Mouse (Mus musculus) heart, adult 11 months (tissue): Measurements from ENCODE around the gene Ampd2.

Experiments
- DNase-seq: peaks from one replicate; pipeline ENCODE4 v3.0.0; 2022

Gene Ampd2

GRCm38 (mm10) chr3:108094976-108095760 is 8.7 kb upstream of the Ampd2 start:
- no peak for DNase-seq

GRCm38 (mm10) chr3:108094146-108094545 is 7.7 kb upstream of the Ampd2 start:
- no peak for DNase-seq

GRCm38 (mm10) chr3:108093306-108093705 is 6.9 kb upstream of the Ampd2 start:
- no peak for DNase-seq

GRCm38 (mm10) chr3:108092536-108093115 is 6.2 kb upstream of the Ampd2 start, which contains the start of gene Gnat2:
TSS of gene Gnat2 (plus strand) at chr3:108092789.
- DNase-seq, result no peak

- DNase-seq, result no peak
Measured at GRCm38 (mm10) chr3:108092030-108092429, 5.6 kb upstream of the Ampd2 start.

GRCm38 (mm10) chr3:108090561-108090960 is 4.1 kb upstream of the Ampd2 start:
- no peak for DNase-seq

- DNase-seq, result no peak
Measured at GRCm38 (mm10) chr3:108089916-108090315, 3.5 kb upstream of the Ampd2 start.

GRCm38 (mm10) chr3:108088842-108089380 is 2.5 kb upstream of the Ampd2 start:
- DNase-seq, result no peak

GRCm38 (mm10) chr3:108087329-108087728 is 878 bp upstream of the Ampd2 start:
- DNase-seq, result peak; percentile 93

GRCm38 (mm10) chr3:108085721-108086469 is 556 bp downstream of the Ampd2 start:
- peak; percentile 99 for DNase-seq

GRCm38 (mm10) chr3:108085281-108085720 is 1.1 kb downstream of the Ampd2 start:
- DNase-seq, result peak; percentile 100

GRCm38 (mm10) chr3:108084767-108085270 is 1.6 kb downstream of the Ampd2 start:
- no peak for DNase-seq

- DNase-seq, result no peak
Measured at GRCm38 (mm10) chr3:108083904-108084407, 2.5 kb downstream of the Ampd2 start.

GRCm38 (mm10) chr3:108083161-108083560 is 3.3 kb downstream of the Ampd2 start:
- no peak for DNase-seq

- no peak for DNase-seq
Measured at GRCm38 (mm10) chr3:108082251-108082875, 4.1 kb downstream of the Ampd2 start.

GRCm38 (mm10) chr3:108081681-108082080 is 4.8 kb downstream of the Ampd2 start:
- no peak for DNase-seq

GRCm38 (mm10) chr3:108076836-108077235 is 9.6 kb downstream of the Ampd2 start:
- DNase-seq, result no peak

- DNase-seq, result no peak
Measured at GRCm38 (mm10) chr3:108072983-108073569, 13.4 kb downstream of the Ampd2 start.

GRCm38 (mm10) chr3:108070295-108071293 is 15.9 kb downstream of the Ampd2 start:
- DNase-seq, result peak; percentile 94

- peak; percentile 96 for DNase-seq
Measured at GRCm38 (mm10) chr3:108069231-108069870, 17.1 kb downstream of the Ampd2 start.
